Mouse (Mus musculus) central nervous system, embryonic 11.5 days (tissue): ENCODE measurements around the gene Cyp4x1. TPM values are rescaled to one million over a fixed set of nuclear protein-coding genes. Genes with fewer than 3 reads are reported as not detected.

Experiments
- polyA plus RNA-seq: library from polyadenylated mRNA; depleted of rRNA; stranded (reverse); fragments of >200 nt; gene quantifications from 2 replicates; pipeline ENCODE4 v1.2.3, GENCODE M21; 2012; rRNA removed

Cyp4x1 gene
- 0.58 and 0.71 TPM in 2 replicates for polyA plus RNA-seq

DNA sequence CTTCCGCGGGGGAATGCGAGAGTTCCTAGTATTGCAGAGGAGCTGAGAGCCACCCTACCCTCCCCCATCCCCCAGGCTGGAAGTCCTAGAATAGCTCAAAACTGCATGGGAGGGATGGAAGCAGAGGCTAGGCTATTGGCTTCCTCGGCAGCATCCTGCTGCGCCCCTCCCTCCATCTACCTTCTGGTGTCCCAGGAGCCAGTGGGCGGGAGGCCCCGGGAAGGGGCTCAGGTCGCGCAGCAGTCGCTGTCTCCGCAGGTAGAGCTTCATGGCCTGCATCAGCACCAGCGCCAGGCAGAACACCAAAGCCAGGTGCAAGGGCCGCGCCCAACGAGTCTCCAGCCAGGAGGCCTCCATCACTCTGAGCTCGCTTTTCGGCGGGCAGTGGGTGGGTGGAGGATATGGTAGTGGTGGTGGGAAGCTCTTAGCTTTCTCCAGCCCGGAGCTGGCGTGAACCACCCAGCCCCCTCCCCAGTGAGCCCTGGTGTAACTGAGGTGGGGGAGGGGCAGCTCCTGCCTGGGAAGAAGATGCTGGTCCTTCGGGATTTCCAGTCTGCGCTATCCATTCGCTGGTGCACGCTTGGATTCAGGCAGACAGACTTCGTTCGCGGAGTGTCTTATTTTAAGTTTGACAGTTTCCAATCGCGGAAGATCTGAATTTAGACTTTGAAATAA, at the start of gene Cyp4x1:
Cyp4x1 (minus strand) TSS at position 661 of the 675 bp plus-strand sequence.

GRCm38 (mm10) chr4:115088611-115089338, 45.3 kb downstream of the Cyp4x1 start, which contains the start of gene Pdzk1ip1:
Gene Pdzk1ip1 (plus strand): TSS chr4:115088708.

GRCm38 (mm10) chr4:115056371-115056920, 77.6 kb downstream of the Cyp4x1 start, which contains the start of gene Tal1:
Gene Tal1 (plus strand): TSS chr4:115056426.

Other genes with a start within 250 kb of the Cyp4x1 start
- gene Foxd2, start 225.4 kb downstream of the Cyp4x1 start, polyA plus RNA-seq: 5.1 and 5.6 TPM in 2 replicates
- gene Foxe3, start 208.3 kb downstream of the Cyp4x1 start, polyA plus RNA-seq: 0.16 and 1.2 TPM in 2 replicates
- 53.8 and 58.7 TPM in 2 replicates for gene Cmpk1, start 147.0 kb downstream of the Cyp4x1 start, polyA plus RNA-seq
- 15.1 and 24.3 TPM in 2 replicates for gene Stil, start 134.1 kb downstream of the Cyp4x1 start, polyA plus RNA-seq
- 18.2 and 22.6 TPM in 2 replicates for gene Tal1, start 77.9 kb downstream of the Cyp4x1 start, polyA plus RNA-seq
- 18.3 and 22.4 TPM in 2 replicates for gene Pdzk1ip1, start 45.6 kb downstream of the Cyp4x1 start, polyA plus RNA-seq
- gene Cyp4a29, start 107.8 kb upstream of the Cyp4x1 start, polyA plus RNA-seq: not detected in 2 replicates
- not detected in 2 replicates for gene Cyp4a12a, start 164.8 kb upstream of the Cyp4x1 start, polyA plus RNA-seq